In the genomic region with DNA sequence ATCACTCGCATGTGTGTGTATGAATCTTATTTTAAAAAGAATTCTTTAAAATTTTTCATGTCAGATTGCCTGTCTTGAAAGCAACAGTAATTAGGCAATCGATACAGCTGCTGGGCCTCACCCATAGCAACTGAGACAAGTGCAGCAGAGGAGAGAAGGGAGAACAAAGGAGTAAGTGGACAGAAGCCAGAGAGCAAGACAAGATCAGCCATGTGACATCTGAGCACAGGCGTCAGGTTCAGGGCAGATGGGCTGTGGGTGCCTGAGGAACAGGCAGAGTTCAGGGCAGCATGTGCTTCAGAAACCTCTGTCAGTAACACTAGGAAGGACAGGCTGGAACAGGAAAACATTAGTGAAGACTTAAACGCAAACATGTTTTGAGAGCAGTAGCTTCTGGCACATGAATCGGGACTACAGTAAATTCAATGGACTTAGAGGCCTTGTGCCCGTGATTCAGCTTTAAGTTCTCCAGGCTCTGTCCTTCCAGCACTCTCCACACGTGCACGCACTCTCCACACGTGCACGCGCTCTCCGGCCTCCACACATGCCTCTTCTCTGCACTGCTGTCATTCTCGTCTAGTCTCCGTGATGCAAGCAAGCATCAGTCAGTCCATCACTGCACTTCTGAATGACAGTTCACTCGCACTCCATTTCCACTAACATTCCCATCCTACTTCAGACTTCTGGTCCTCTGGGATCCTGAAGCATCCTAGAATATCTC, we compare ENCODE assay signal across 22 mouse cellular contexts. TPM values are rescaled to one million over a fixed set of nuclear protein-coding genes. Genes with fewer than 3 reads are reported as not detected.
DNase-seq lines count a peak whose midpoint lies in the region; ATAC-seq lines count a peak whose summit lies in the region.
"Had no signal": no experiment of that assay in that cellular context is flagged by ENCODE, and none has a peak within 500 bp of the region (broad histone marks: within the 10 kb centered on the region; RNA-seq: fewer than 3 reads in every experiment).

No protein-coding gene starts in this region.

- no peaks in the 10 kb centered on the region for H3K27me3 ChIP-seq in hindbrain, embryonic 12.5 days
- H3K27me3 ChIP-seq: forebrain, embryonic 13.5 days; stomach, embryonic 15.5 days had no signal

- no peak for ATAC-seq in hindbrain, embryonic 12.5 days (ENCODE audit: low FRiP score)
- ATAC-seq: forebrain, embryonic 13.5 days; inflammation-experienced regulatory T-cells, adult 6 months; liver, postnatal 0 days had no signal

- H3K9me3 ChIP-seq in hindbrain, embryonic 12.5 days (replicated peaks) = no peaks in the 10 kb centered on the region
- H3K9me3 ChIP-seq: forebrain, embryonic 13.5 days; limb, embryonic 10.5 days; stomach, embryonic 15.5 days had no signal

- H3K4me2 ChIP-seq in hindbrain, embryonic 12.5 days (replicated peaks) = no peak overlapping the region
- H3K4me2 ChIP-seq: forebrain, embryonic 13.5 days; stomach, embryonic 15.5 days had no signal

- no peak overlapping the region for H3K9ac ChIP-seq in hindbrain, embryonic 12.5 days
- H3K9ac ChIP-seq: forebrain, embryonic 13.5 days; liver, postnatal 0 days; stomach, embryonic 15.5 days had no signal

- H3K27ac ChIP-seq in hindbrain, embryonic 12.5 days = 0 out of 2 replicates have a peak overlapping the region, but pooled peaks have one; percentile 13
- H3K27ac ChIP-seq: forebrain, embryonic 13.5 days; heart, adult 2 months; limb, embryonic 10.5 days; stomach, embryonic 15.5 days had no signal

- no peaks in the 10 kb centered on the region for H3K4me1 ChIP-seq in hindbrain, embryonic 12.5 days
- H3K4me1 ChIP-seq: forebrain, embryonic 13.5 days; limb, embryonic 10.5 days; stomach, embryonic 15.5 days had no signal

- peaks cover 43% of the 10 kb centered on the region for H3K36me3 ChIP-seq in hindbrain, embryonic 12.5 days

- WGBS in hindbrain, embryonic 12.5 days = 82% methylated on average over 15 of the region's 15 CpGs

- no peak overlapping the region for H3K4me3 ChIP-seq in hindbrain, embryonic 12.5 days
- H3K4me3 ChIP-seq: forebrain, embryonic 13.5 days; heart, adult 2 months; limb, embryonic 10.5 days; stomach, embryonic 15.5 days had no signal

- peak; percentile 2 for DNase-seq in kidney, postnatal 10 days
- no peak for DNase-seq in kidney, postnatal 4 days
- peak; percentile 4 for DNase-seq in retina, postnatal 1 day
- DNase-seq in retina, embryonic 14.5 days (ENCODE audit: low spot score) = no peak
- no peak for DNase-seq in ovary, postnatal 36 days (ENCODE audit: low spot score)
- DNase-seq in adrenal gland, postnatal 36 days = no peak
- DNase-seq: adrenal gland, adult 8-10 months; cerebellum, postnatal 14 days; embryo, embryonic 11 days; gastrocnemius, postnatal 14 days; heart, adult 2 months; kidney, adult 2 months; kidney, postnatal 14 days; layer of hippocampus, adult 9-11 months; liver, postnatal 0 days; lung, postnatal 10 days; right cerebral cortex, postnatal 25 days had no signal

RNA-seq across cellular contexts. Expression of a gene that starts 52.2 kb away (rescaled TPM):
- polyA plus RNA-seq in hindbrain, embryonic 12.5 days (2016; fragmentation: Nextera tagmentation; extraction: Ambion mirVana) = 51.0 and 52.6 TPM in 2 replicates
- 10 to 100 TPM; 18.3 to 19.2 TPM for total RNA-seq in adrenal gland, postnatal 36 days (2021)

Comparison
In these comparisons a context has a peak if more than half of its experiments do, and no peak if none do; other contexts are left out.
1. DNase-seq: peak in kidney, postnatal 10 days (single experiment) and retina, postnatal 1 day (single experiment); none in kidney, postnatal 4 days (0 of 2), retina, embryonic 14.5 days (single experiment), ovary, postnatal 36 days (single experiment) and adrenal gland, postnatal 36 days (0 of 2).